Mouse (Mus musculus) thymus, adult 2 months (tissue): ENCODE results near the gene Usp33.

Experiments used
- CTCF ChIP-seq: fragments of 200-500 bp; IDR thresholded peaks from 2 replicates; pipeline ENCODE4 v1.5.1; 2012; ENCODE audit warnings: mild to moderate bottlenecking, control low read depth, low read length, moderate library complexity, borderline replicate concordance; ENCODE audit not compliant: control insufficient read depth, poor library complexity, insufficient read depth; ENCODE audit errors: extremely low read depth
- POLR2A ChIP-seq: fragments of 200-500 bp; IDR thresholded peaks from 2 replicates; pipeline ENCODE4 v1.6.1; 2012; ENCODE audit warnings: mild to moderate bottlenecking, low read length, control low read depth, moderate library complexity; ENCODE audit not compliant: control insufficient read depth, poor library complexity, insufficient read depth; ENCODE audit errors: extremely low read depth

GRCm38 (mm10) chr3:152305080-152305479, 41.2 kb upstream of the Usp33 start:
- TF ChIP-seq CTCF, result no peak
- TF ChIP-seq POLR2A, result no peak
